Mouse (Mus musculus) neural tube, embryonic 13.5 days (tissue): ENCODE measurements at regions not wholly inside any gene's neighbourhood (a gene's known extent, or its start where the extent isn't known, plus 50 kb on each side); places are given as distances from the start of the nearest gene placed in this dataset.
"Not testable (repeated sequence)": the region's sequence is repeated elsewhere in the genome, so short reads cannot be mapped to it uniquely, and the experiment has no call there.

Experiments used
- ATAC-seq: fragments of 200-750 bp; cut with Nextera tagmentation; 2 replicates; pipeline ENCODE4 v1.8.0; 2017; ENCODE audit warnings: low read depth, mild to moderate bottlenecking, moderate TSS enrichment, moderate library complexity
- H3K27ac ChIP-seq: fragments of 300-500 bp; sonication (generic); replicated peaks from 2 replicates; pipeline ENCODE4 v1.5.1; 2015; ENCODE audit warnings: moderate library complexity, mild to moderate bottlenecking, inconsistent platforms
- H3K27me3 ChIP-seq: fragments of 300-500 bp; sonication (generic); 2 replicates; pipeline ENCODE4 v1.6.1; 2015; ENCODE audit warnings: mild to moderate bottlenecking, inconsistent platforms
- H3K36me3 ChIP-seq: fragments of 300-500 bp; sonication (generic); 2 replicates; pipeline ENCODE4 v1.6.1; 2015; ENCODE audit warnings: mild to moderate bottlenecking, inconsistent platforms
- H3K4me1 ChIP-seq: fragments of 300-500 bp; sonication (generic); replicated peaks from 2 replicates; pipeline ENCODE4 v1.6.1; 2015; ENCODE audit warnings: inconsistent platforms
- H3K4me2 ChIP-seq: fragments of 300-500 bp; sonication (generic); 2 replicates; pipeline ENCODE4 v1.6.1; 2015; ENCODE audit warnings: inconsistent platforms, mild to moderate bottlenecking, moderate library complexity
- H3K4me3 ChIP-seq: fragments of 300-500 bp; sonication (generic); 2 replicates; pipeline ENCODE4 v1.5.1; 2015; ENCODE audit warnings: mild to moderate bottlenecking, inconsistent platforms
- H3K9ac ChIP-seq: fragments of 300-500 bp; sonication (generic); 2 replicates; pipeline ENCODE4 v1.6.1; 2015; ENCODE audit warnings: moderate library complexity, mild to moderate bottlenecking, inconsistent platforms
- H3K9me3 ChIP-seq: fragments of 300-500 bp; sonication (generic); 2 replicates; pipeline ENCODE4 v1.6.1; 2016; ENCODE audit warnings: inconsistent platforms
- WGBS: fragments of 180-500 bp; shearing (Covaris S2); methylation state at CpG from one replicate; pipeline ENCODE4 v1.1.7; 2015; 5-methylcytosine and 5-hydroxymethylcytosine counted together

DNA sequence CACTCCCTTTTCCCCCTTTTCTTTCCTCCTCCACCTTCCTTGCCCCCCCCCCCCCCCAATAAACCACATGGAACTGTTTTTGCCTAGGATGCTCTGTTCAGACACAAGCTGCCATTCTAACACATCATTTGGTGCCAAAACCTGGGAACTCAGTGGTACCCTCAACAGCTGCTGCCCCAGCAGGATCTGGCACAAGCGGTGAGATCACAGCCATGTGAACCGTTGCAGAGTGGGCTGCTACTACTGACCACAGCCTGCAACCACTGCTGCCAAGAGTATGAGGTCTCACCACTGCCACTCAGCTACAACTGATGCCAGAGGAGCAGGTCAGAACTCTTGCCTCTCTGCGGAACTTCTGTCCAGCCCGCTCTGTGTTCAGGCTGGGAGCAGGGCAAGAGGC lies 206.2 kb downstream of the Pcsk1 start:
- ATAC-seq: no peak
- WGBS: 92% methylated on average over 4 of the region's 4 CpGs
- Histone ChIP-seq H3K36me3 (no peaks in the 10 kb centered on the region), H3K27ac (no peak overlapping the region), H3K9ac (no peak overlapping the region), H3K4me2 (no peak overlapping the region), H3K9me3 (no peaks in the 10 kb centered on the region), H3K4me1 (no peaks in the 10 kb centered on the region), H3K4me3 (no peak overlapping the region), H3K27me3 (no peaks in the 10 kb centered on the region)

DNA sequence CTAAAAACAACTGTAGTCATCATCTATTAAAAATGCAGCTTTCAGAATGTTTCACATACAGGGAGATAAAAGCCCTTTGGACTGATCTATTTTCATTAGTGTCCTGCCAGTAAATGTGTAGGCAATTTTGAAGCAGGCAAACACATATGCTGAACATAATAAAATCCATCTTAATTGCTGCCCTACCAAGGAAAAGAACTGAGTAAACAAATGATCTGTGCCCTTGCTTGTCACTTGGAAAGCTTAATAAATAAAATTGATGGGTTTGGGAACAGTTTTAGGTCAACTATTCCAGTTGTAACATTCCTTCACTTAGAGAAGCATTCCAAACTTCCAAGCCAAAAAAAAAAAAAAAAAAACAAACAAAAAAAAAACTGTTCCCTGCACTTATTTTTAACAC lies 230.2 kb downstream of the Pcsk1 start:
- no peak for ATAC-seq
- no peak overlapping the region for H3K4me3 ChIP-seq
- H3K9ac ChIP-seq: no peak overlapping the region

DNA sequence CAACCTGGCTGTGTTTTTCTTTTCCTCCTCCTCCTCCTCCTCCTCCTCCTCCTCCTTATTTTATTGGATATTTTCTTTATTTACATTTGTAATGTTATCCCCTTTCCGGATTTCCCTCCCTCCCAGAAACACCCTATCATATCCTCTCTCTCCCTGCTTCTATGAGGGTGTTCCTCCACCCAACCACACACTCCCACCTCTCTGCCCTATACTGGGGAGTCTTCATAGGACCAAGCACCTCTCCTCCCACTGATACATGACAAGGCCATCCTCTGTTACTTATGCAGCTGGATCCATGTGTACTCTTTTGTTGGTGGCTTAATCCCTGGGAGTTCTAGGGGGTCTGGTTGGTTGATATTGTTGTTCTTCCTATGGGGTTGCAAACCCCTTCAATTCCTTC lies 230.6 kb downstream of the Pcsk1 start:
- ATAC-seq: no peak
- Histone ChIP-seq H3K4me3 (no peak overlapping the region), H3K9ac (no peak overlapping the region), H3K4me2 (no peak overlapping the region), H3K27me3 (no peaks in the 10 kb centered on the region), H3K9me3 (no peaks in the 10 kb centered on the region), H3K27ac (no peak overlapping the region), H3K4me1 (no peaks in the 10 kb centered on the region), H3K36me3 (no peaks in the 10 kb centered on the region)
- 69% methylated on average over 1 of the region's 1 CpGs for WGBS

More for the DNA sequence above, 230.2 kb downstream of the Pcsk1 start:
- Histone ChIP-seq H3K27me3 (no peaks in the 10 kb centered on the region), H3K36me3 (no peaks in the 10 kb centered on the region), H3K27ac (no peak overlapping the region), H3K9me3 (no peaks in the 10 kb centered on the region), H3K4me2 (no peak overlapping the region), H3K4me1 (no peaks in the 10 kb centered on the region)

DNA sequence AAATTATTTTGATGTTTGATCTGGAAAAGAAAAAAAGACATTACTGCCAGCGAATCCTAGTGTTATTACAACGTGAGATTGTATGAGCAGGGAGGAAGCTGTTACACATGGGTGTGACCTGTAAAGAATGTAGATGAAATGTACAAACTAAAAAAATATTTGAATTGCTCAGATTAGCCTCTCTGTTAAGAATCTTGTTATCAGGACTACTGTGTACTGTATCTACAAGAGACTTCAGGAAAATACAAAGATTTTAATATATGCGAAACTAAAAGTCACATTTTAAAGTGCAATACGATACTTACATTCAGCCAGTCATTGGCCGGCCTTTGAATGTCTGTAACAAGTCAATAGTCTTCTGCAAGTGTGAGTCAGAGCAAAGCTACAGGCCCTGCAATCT lies 247.4 kb downstream of the Pcsk1 start:
- no peak for ATAC-seq
- Histone ChIP-seq H3K9ac (no peak overlapping the region), H3K4me3 (no peak overlapping the region), H3K4me1 (no peaks in the 10 kb centered on the region), H3K4me2 (no peak overlapping the region), H3K9me3 (no peaks in the 10 kb centered on the region), H3K27ac (no peak overlapping the region), H3K36me3 (no peaks in the 10 kb centered on the region), H3K27me3 (no peaks in the 10 kb centered on the region)
- 89% methylated on average over 5 of the region's 5 CpGs for WGBS

DNA sequence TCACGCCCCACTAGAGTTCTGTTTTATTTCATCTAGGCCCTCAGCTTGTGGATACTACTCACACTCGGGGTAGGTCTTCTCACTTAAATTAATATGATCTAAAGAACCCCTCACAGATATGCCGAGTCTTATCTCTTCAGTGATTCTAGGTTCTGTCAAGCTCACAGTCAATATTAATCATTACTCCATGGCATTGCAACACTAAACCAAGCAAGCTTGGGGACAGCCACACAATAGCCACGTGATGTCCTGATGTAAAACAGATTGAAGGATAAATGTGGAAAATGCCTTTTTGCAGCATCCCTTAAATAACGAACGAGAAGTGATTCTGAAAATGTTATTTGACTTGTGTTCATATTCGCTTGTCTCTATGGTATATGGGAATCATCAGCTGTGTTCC lies 253.8 kb downstream of the Pcsk1 start:
- H3K9ac ChIP-seq: no peak overlapping the region
- H3K9me3 ChIP-seq: no peaks in the 10 kb centered on the region
- no peak overlapping the region for H3K4me2 ChIP-seq
- no peak for ATAC-seq
- no peak overlapping the region for H3K4me3 ChIP-seq
- no peaks in the 10 kb centered on the region for H3K27me3 ChIP-seq
- WGBS: 91% methylated on average over 7 of the region's 7 CpGs
- H3K4me1 ChIP-seq: no peaks in the 10 kb centered on the region
- no peaks in the 10 kb centered on the region for H3K36me3 ChIP-seq
- no peak overlapping the region for H3K27ac ChIP-seq

DNA sequence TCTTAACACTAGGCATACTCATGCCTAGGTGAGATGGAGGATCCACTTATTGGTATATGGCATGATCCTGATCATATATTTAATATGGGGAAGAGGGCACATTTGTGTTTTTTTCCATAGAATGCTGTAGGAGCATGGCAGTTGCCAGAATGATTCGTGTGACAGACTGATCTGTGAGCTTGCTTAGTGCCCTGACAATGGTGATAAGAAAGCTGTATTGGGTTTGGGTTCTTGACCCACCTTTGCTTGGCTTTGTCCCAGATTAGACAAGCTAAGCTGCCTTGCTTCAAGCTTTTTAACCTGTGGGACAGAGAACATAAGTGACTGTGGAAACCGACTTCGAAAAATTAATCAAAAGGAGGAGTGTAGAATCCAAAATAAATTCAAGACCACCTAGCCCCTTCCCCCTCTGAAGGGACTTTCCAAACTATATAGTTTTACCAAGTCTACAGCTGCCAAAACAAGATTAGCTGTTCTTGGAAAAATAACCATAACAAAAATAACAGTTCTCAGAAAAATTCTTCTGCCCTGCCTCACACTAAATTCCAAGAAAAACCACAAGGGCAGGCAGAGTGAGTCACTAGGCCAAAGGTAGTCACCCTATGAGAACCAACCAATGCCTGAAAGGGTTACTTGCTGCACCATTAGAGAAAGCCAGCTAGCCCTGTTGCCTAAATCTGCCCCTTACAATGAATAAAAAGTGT lies 277.2 kb downstream of the Pcsk1 start:
- H3K27me3 ChIP-seq: no peaks in the 10 kb centered on the region
- no peaks in the 10 kb centered on the region for H3K9me3 ChIP-seq
- 92% methylated on average over 3 of the region's 3 CpGs for WGBS
- H3K4me3 ChIP-seq: no peak overlapping the region
- no peaks in the 10 kb centered on the region for H3K36me3 ChIP-seq
- no peak overlapping the region for H3K4me2 ChIP-seq
- ATAC-seq: no peak
- no peaks in the 10 kb centered on the region for H3K4me1 ChIP-seq
- H3K27ac ChIP-seq: no peak overlapping the region
- no peak overlapping the region for H3K9ac ChIP-seq

DNA sequence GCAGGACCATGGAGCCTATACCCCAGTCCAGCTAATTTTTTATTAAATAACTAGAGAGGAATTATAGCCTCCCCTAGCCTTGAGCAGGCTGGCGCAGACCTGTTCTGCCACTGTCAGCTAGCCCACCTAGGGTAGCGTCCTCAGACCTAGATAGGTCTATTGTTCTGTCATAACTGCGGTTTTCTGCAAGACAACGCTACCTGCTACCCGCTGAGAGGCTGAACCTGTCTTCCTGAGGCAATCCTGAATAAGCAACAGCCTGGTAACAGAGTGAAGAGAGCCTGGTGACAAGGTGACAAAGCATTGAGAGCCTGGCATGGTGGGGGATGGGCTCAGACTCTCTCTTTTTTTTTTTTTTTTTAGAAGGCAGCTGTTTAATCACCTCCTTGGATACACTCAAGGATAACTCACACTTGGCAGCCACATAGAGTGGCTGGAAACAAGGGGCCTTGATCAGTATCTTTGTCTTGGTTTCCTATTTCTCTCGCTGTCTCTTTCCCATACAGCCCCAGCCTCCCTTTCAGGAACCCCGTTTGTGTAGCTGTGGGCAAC lies 278.7 kb downstream of the Pcsk1 start:
- no peaks in the 10 kb centered on the region for H3K27me3 ChIP-seq
- H3K36me3 ChIP-seq: no peaks in the 10 kb centered on the region
- ATAC-seq: no peak
- no peak overlapping the region for H3K4me2 ChIP-seq
- H3K9ac ChIP-seq: no peak overlapping the region
- no peak overlapping the region for H3K27ac ChIP-seq
- no peaks in the 10 kb centered on the region for H3K9me3 ChIP-seq
- H3K4me1 ChIP-seq: no peaks in the 10 kb centered on the region
- WGBS: 70% methylated on average over 7 of the region's 7 CpGs
- no peak overlapping the region for H3K4me3 ChIP-seq

DNA sequence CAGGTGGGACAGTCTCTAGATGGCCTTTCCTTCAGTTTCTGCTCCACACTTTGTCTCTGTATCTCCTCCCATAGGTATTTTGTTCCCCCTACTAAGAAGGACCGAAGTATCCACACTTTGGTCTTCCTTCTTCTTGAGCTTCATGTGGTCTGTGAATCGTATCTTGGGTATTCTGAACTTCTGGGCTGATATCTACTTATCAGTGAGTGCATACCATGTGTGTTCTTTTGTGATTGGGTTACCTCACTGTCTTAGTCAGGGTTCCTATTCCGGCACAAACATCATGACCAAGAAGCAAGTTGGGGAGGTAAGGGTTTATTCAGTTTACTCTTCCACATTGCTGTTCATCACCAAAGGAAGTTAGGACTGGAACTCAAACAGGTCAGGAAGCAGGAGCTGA lies 287.5 kb downstream of the Pcsk1 start:
- H3K9me3 ChIP-seq, H3K4me2 ChIP-seq, H3K4me1 ChIP-seq, H3K9ac ChIP-seq, ATAC-seq, H3K4me3 ChIP-seq, H3K36me3 ChIP-seq, H3K27ac ChIP-seq, H3K27me3 ChIP-seq: not testable (repeated sequence)
- 93% methylated on average over 3 of the region's 3 CpGs for WGBS

DNA sequence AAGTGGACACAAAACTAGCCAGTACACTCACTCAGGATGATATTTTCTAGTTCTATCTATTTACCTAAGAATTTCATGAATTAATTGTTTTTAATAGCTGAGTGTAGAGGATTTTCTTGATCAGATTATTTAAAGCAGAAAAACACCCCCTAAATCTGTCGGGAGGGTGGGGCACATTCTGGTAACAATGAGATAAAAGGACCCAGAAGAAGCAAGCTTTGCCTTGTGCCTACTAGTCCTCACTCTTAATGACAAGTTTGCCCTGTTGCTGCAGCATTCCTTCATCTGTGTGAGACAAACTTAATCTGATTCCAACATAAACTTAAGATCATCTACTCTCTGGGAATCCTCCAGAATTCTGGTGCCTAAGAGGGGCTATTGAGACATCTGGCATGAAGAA lies 288.1 kb downstream of the Pcsk1 start:
- 81% methylated on average over 1 of the region's 1 CpGs for WGBS
- no peaks in the 10 kb centered on the region for H3K27me3 ChIP-seq

DNA sequence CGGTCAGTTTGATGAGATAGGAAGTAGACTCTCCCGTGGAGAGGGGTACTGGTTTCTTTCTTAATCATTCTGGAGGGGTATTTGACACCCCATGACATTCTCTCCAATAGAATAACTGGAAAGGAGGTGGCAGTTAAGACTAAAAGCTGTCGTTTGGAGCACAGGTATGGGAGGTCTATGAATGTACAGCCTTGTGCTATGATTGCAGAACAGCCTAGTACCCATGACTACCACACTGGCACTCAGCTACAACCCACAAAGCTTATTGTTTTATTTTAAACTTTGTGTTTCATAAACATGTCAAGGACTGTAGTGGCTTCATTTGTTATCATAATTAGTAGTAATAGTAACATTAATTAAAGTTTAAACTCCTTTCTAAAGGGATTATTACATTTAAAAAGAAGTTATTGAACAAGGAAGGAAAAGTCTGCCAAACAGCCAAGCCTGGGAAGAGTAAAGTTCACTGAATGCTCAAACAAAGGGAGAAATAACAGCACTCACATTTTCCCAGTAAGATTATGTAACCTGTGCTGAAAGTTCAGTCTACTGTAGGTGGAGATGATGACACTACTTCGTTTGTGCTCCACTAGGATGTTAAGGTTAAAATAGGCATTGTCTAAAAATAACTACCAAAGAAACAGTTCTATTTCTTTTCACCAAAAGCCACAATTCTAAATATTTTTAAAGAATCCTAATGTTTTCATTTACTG lies 295.2 kb downstream of the Pcsk1 start:
- Histone ChIP-seq H3K27ac (no peak overlapping the region), H3K27me3 (no peaks in the 10 kb centered on the region), H3K4me3 (no peak overlapping the region), H3K36me3 (no peaks in the 10 kb centered on the region), H3K9me3 (no peaks in the 10 kb centered on the region), H3K4me2 (no peak overlapping the region), H3K9ac (no peak overlapping the region), H3K4me1 (no peaks in the 10 kb centered on the region)
- 80% methylated on average over 4 of the region's 4 CpGs for WGBS
- ATAC-seq: no peak

More for the DNA sequence above, 288.1 kb downstream of the Pcsk1 start:
- Histone ChIP-seq H3K4me2 (no peak overlapping the region), H3K9ac (no peak overlapping the region), H3K9me3 (peaks cover 4% of the 10 kb centered on the region; the same call in 1 of the 2 replicates), H3K36me3 (no peaks in the 10 kb centered on the region), H3K27ac (no peak overlapping the region), H3K4me3 (no peak overlapping the region), H3K4me1 (no peaks in the 10 kb centered on the region)
- no peak for ATAC-seq

DNA sequence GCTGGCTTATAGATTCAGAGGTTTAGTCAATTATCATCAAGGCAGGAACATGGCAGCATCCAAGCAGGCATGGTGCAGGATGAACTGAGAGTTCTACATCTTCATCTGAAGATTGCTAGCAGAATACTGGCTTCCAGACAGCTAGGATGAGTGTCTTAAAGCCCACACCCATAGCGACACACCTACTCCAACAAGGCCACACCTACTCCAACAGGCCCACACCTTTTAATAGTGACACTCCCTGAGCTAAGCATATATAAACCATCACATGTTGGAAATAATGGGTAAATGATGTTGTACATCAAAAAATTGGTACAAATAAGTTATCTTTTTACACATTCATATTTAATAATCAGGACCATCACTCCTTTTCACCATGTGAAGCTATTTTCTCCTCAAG lies 299.6 kb downstream of the Pcsk1 start:
- WGBS: 81% methylated on average over 1 of the region's 1 CpGs
- ATAC-seq: no peak
- Histone ChIP-seq H3K27ac (no peak overlapping the region), H3K9ac (no peak overlapping the region), H3K9me3 (no peaks in the 10 kb centered on the region), H3K4me1 (no peaks in the 10 kb centered on the region), H3K27me3 (no peaks in the 10 kb centered on the region), H3K4me3 (no peak overlapping the region), H3K36me3 (no peaks in the 10 kb centered on the region), H3K4me2 (no peak overlapping the region)

DNA sequence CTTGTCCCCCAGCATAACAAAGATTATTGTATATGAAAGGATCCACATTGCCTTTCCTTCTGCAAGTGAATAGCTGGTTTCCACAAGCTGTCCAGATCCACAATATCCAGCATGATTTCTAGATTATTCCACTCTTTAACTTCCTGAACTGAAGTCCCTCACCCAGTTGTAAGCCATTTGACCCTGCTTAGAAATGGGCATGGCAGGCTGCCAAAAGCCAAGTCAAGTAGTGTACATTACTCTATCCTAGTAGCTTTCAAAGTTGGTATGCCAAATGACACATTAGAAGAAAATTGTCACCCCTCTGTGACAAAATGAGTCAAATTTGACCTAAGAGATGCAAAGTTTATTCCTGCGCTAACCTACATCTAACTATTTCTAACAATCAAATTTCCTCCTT lies 300.6 kb downstream of the Pcsk1 start:
- 93% methylated on average over 1 of the region's 1 CpGs for WGBS
- Histone ChIP-seq H3K4me2 (no peak overlapping the region), H3K4me1 (no peaks in the 10 kb centered on the region), H3K9me3 (no peaks in the 10 kb centered on the region), H3K27me3 (no peaks in the 10 kb centered on the region), H3K27ac (no peak overlapping the region), H3K36me3 (no peaks in the 10 kb centered on the region), H3K9ac (no peak overlapping the region), H3K4me3 (no peak overlapping the region)
- ATAC-seq: no peak

DNA sequence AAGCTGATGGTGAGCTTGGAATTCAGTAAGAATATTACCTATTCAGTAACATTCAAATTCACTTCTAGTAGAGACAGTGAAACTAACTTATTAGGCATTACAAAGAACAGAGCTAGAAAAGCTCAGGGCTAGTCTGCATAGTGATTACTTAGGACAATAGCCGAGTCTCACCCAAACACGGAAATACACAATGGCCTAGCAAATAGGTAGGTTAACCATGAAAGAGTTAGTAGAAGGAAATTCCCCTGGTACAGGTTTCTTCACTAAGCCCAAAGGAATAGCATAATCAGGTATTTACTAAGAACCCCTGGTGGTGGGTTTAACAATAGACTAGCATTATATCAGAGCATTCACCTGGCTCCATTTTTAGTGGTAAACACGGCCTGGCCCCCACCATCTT lies 306.7 kb upstream of the Ell2 start:
- not testable (repeated sequence) for ATAC-seq, H3K36me3 ChIP-seq, H3K4me2 ChIP-seq, H3K4me3 ChIP-seq, H3K27ac ChIP-seq, H3K9ac ChIP-seq, H3K27me3 ChIP-seq, H3K9me3 ChIP-seq, H3K4me1 ChIP-seq
- WGBS: 90% methylated on average over 3 of the region's 3 CpGs
